Mouse (Mus musculus) heart, postnatal 0 days (tissue): ENCODE results near the gene Hpn.

Source experiments
- CTCF ChIP-seq: IDR thresholded peaks from 2 replicates; pipeline ENCODE4 v1.5.1; 2016; ENCODE audit warnings: antibody characterized with exemption, control low read depth, low read depth
- EP300 ChIP-seq: IDR thresholded peaks from 2 replicates; pipeline ENCODE4 v1.6.1; 2016; ENCODE audit warnings: antibody characterized with exemption, low read depth

DNA sequence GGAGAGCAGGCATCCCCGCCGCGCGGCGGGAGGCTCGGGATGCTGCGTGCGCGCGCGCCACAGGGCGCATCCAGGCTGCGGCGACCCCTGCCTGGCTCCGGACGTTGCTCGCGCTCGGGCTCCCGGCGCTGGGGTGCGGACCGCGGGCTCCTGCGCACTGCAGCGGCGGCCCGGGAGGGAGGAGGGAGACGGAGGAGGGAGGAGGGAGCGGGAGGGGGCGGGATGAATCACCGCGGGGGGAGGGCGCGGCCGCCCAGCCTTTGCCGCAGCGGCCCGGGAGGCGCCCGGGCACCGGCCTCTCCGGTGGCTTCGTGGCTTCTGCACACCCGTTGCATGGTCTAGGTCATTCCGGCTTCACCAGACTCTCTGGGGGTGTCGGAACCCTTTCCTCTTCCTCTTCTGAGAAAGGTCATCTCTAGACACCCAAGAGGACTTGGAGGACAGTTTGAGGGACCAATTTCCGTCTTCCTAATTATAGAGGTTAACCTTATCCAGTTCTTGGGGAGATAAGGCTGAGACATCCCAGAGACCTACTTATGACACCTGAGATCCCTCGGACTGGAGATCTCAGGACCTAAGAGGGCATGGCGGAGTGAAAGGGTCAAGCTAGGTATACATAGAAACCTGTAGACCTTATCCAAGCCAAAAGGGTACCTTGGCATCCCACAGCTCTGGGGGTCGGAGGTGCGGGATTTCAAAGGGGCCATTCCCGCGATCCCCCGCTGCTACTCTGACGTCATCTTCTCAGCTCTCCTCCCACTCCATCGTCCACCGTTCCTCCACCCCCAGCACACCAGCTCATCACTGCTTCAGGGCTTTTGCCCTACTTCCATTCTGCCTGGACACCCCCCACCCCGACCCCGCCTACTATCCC lies 12.0 kb upstream of the Hpn start, which contains the start of gene Scn1b:
- TF ChIP-seq CTCF (no peak), EP300 (no peak)
